ENCODE assay signal across 10 mouse cellular contexts in genomic region chr7:34774020-34774419, GRCm38 (mm10). TPM values are rescaled to one million over a fixed set of nuclear protein-coding genes. Genes with fewer than 3 reads are reported as not detected.
DNase-seq lines count a peak whose midpoint lies in the region; ATAC-seq and TF ChIP-seq lines count a peak whose summit lies in the region.
"Had no signal": no experiment of that assay in that cellular context is flagged by ENCODE, and none has a peak within 500 bp of the region (broad histone marks: within the 10 kb centered on the region; RNA-seq: fewer than 3 reads in every experiment).

No protein-coding gene starts in this region.

- H3K4me2 ChIP-seq in hindbrain, postnatal 0 days (ENCODE audit: low read depth, low read length) = peak overlapping the region; percentile 35
- H3K4me2 ChIP-seq in limb, embryonic 14.5 days (replicated peaks; ENCODE audit: low read depth, low read length, severe bottlenecking) = peak overlapping the region; percentile 36
- no peak overlapping the region for H3K4me2 ChIP-seq in intestine, embryonic 15.5 days (replicated peaks)
- H3K4me2 ChIP-seq: lung, embryonic 15.5 days had no signal

- WGBS in hindbrain, postnatal 0 days = 14% methylated on average over 13 of the region's 13 CpGs
- WGBS in limb, embryonic 14.5 days = 9% methylated on average over 13 of the region's 13 CpGs
- WGBS in intestine, embryonic 15.5 days = 43% methylated on average over 13 of the region's 13 CpGs

- no peaks in the 10 kb centered on the region for H3K36me3 ChIP-seq in hindbrain, postnatal 0 days (ENCODE audit: insufficient read depth, low read length)
- H3K36me3 ChIP-seq in limb, embryonic 14.5 days (ENCODE audit: control insufficient read depth, insufficient read depth, low read length) = no peaks in the 10 kb centered on the region
- H3K36me3 ChIP-seq in intestine, embryonic 15.5 days = no peaks in the 10 kb centered on the region
- H3K36me3 ChIP-seq: lung, embryonic 15.5 days had no signal

- H3K4me3 ChIP-seq in hindbrain, postnatal 0 days (ENCODE audit: low read length) = no peak overlapping the region
- 0 out of 2 replicates have a peak overlapping the region, but pooled peaks have one; percentile 7 for H3K4me3 ChIP-seq in limb, embryonic 14.5 days (replicated peaks; ENCODE audit: low read length)
- no peak overlapping the region for H3K4me3 ChIP-seq in intestine, embryonic 15.5 days (replicated peaks)
- H3K4me3 ChIP-seq: lung, embryonic 15.5 days had no signal

- DNase-seq in testis, postnatal 10 days (ENCODE audit: low spot score) = peak; percentile 39
- no peak for DNase-seq in testis, postnatal 14 days (ENCODE audit: low spot score)
- peak; percentile 43 for DNase-seq in hindbrain, postnatal 0 days (ENCODE audit: low spot score)
- DNase-seq in limb, embryonic 14.5 days (ENCODE audit: low spot score) = no peak
- DNase-seq in telencephalon, adult 2 months (ENCODE audit: low read depth, low spot score) = peak; percentile 78
- DNase-seq in adrenal gland, adult 18-20 months (ENCODE audit: low spot score in 2 of 2) = no peak

- ATAC-seq in hindbrain, postnatal 0 days = no peak
- ATAC-seq in limb, embryonic 14.5 days (ENCODE audit: low FRiP score, low read depth) = no peak
- no peak for ATAC-seq in megakaryocyte progenitor cell, adult 5-6 weeks (replicated peaks; ENCODE audit: poor library complexity)
- ATAC-seq in intestine, embryonic 15.5 days = no peak

- TF ChIP-seq POLR2A in limb, embryonic 14.5 days (IDR thresholded peaks at IDR 0.05; ENCODE audit: borderline replicate concordance, extremely low read depth, insufficient read depth, insufficient read length) = no peak

- TF ChIP-seq CTCF in hindbrain, postnatal 0 days (IDR thresholded peaks at IDR 0.05; ENCODE audit: low read depth) = no peak

- H3K9me3 ChIP-seq in hindbrain, postnatal 0 days (ENCODE audit: low read length) = no peaks in the 10 kb centered on the region
- H3K9me3 ChIP-seq in limb, embryonic 14.5 days (ENCODE audit: control insufficient read depth, low read length) = no peaks in the 10 kb centered on the region
- no peaks in the 10 kb centered on the region for H3K9me3 ChIP-seq in intestine, embryonic 15.5 days
- H3K9me3 ChIP-seq: lung, embryonic 15.5 days had no signal

- H3K27me3 ChIP-seq in hindbrain, postnatal 0 days (ENCODE audit: insufficient read depth, low read length) = no peaks in the 10 kb centered on the region
- no peaks in the 10 kb centered on the region for H3K27me3 ChIP-seq in limb, embryonic 14.5 days (ENCODE audit: control insufficient read depth, insufficient read depth, low read length)
- no peaks in the 10 kb centered on the region for H3K27me3 ChIP-seq in intestine, embryonic 15.5 days (replicated peaks)

- 0 out of 2 replicates have a peak overlapping the region, but pooled peaks have one; percentile 5 for H3K9ac ChIP-seq in hindbrain, postnatal 0 days (replicated peaks; ENCODE audit: low read length)
- no peak overlapping the region for H3K9ac ChIP-seq in limb, embryonic 14.5 days (ENCODE audit: low read depth, low read length, severe bottlenecking)
- no peak overlapping the region for H3K9ac ChIP-seq in intestine, embryonic 15.5 days
- H3K9ac ChIP-seq: lung, embryonic 15.5 days had no signal

- peaks cover 17% of the 10 kb centered on the region for H3K4me1 ChIP-seq in hindbrain, postnatal 0 days (ENCODE audit: insufficient read depth, low read length)
- H3K4me1 ChIP-seq in limb, embryonic 14.5 days (ENCODE audit: control insufficient read depth, insufficient read depth, low read length) = peaks cover 8% of the 10 kb centered on the region
- H3K4me1 ChIP-seq in intestine, embryonic 15.5 days (replicated peaks) = no peaks in the 10 kb centered on the region

- no peak overlapping the region; the same call in 1 of the 2 replicates for H3K27ac ChIP-seq in hindbrain, postnatal 0 days
- H3K27ac ChIP-seq in limb, embryonic 14.5 days (replicated peaks; ENCODE audit: low read depth, low read length) = no peak overlapping the region
- no peak overlapping the region for H3K27ac ChIP-seq in intestine, embryonic 15.5 days
- H3K27ac ChIP-seq: lung, embryonic 15.5 days had no signal

RNA-seq across cellular contexts. Expression of gene Chst8, which starts 38.5 kb away (rescaled TPM):
- total RNA-seq in hindbrain, postnatal 0 days (2014; rRNA removed) = 27.8 and 38.6 TPM in 2 replicates
- 9.8 and 10.0 TPM in 2 replicates for polyA plus RNA-seq in hindbrain, postnatal 0 days (2015; fragmentation: Nextera tagmentation; extraction: Ambion mirVana)
- polyA plus RNA-seq in limb, embryonic 14.5 days (2012; rRNA removed) = 1.3 and 2.0 TPM in 2 replicates
- 0.80 and 1.1 TPM in 2 replicates for polyA plus RNA-seq in limb, embryonic 14.5 days (2014; fragmentation: Nextera tagmentation; extraction: Ambion mirVana)
- not detected in 2 replicates for total RNA-seq in megakaryocyte progenitor cell, adult 5-6 weeks (2015)
- total RNA-seq in megakaryocyte progenitor cell, adult 5-6 weeks (2017) = not detected in 2 replicates
- total RNA-seq in adrenal gland, adult 18-20 months (2021) = 10 to 100 TPM; 10.6 to 12.7 TPM
- 3.0 and 3.2 TPM in 2 replicates for polyA plus RNA-seq in intestine, embryonic 15.5 days (2015; fragmentation: Nextera tagmentation; extraction: Ambion mirVana)
- total RNA-seq: hematopoietic stem cell, adult 5-6 weeks had no signal

Comparison
In these comparisons a context has a peak if more than half of its experiments do, and no peak if none do; other contexts are left out.
1. DNase-seq: peak in testis, postnatal 10 days (single experiment), hindbrain, postnatal 0 days (single experiment) and telencephalon, adult 2 months (single experiment); none in testis, postnatal 14 days (single experiment), limb, embryonic 14.5 days (single experiment) and adrenal gland, adult 18-20 months (0 of 2).
2. RNA of gene Chst8, which starts 38.5 kb away (total RNA-seq): 27.8 to 38.6 TPM in hindbrain, postnatal 0 days and 10.6 to 12.7 TPM in adrenal gland, adult 18-20 months; not detected in megakaryocyte progenitor cell, adult 5-6 weeks; every median in the first group is over 10 times any median in the second.